Mouse (Mus musculus): Measurements from ENCODE around the gene Acbd3.

GRCm38 (mm10) chr1:180777660-180778402 is 52.0 kb downstream of the Acbd3 start:
- peak; percentile 52; the same call in 1 of the 2 replicates for TF ChIP-seq CTCF (IDR thresholded peaks at IDR 0.05; ENCODE audit: control insufficient read depth, insufficient read depth, low read length)
- peak; percentile 64; the same call in 1 of the 2 replicates for TF ChIP-seq POLR2A (IDR thresholded peaks at IDR 0.05; ENCODE audit: borderline replicate concordance, control insufficient read depth, low read depth, low read length)
